In genomic region chr7:82719285-82719684, GRCm38 (mm10) we compare ENCODE assay signal across 10 mouse cellular contexts.
A peak's percentile ranks its signal among the peaks of the same experiment; 100 is the strongest.
DNase-seq lines count a peak whose midpoint lies in the region; ATAC-seq and TF ChIP-seq lines count a peak whose summit lies in the region.
"Had no signal": no experiment of that assay in that cellular context is flagged by ENCODE, and none has a peak within 500 bp of the region (broad histone marks: within the 10 kb centered on the region; RNA-seq: fewer than 3 reads in every experiment).

No protein-coding gene starts in this region.

- CTCF ChIA-PET in Patski (lab: Charles Lee): no interaction called here

- DNase-seq in kidney, adult 2 months: no peak
- no peak for DNase-seq in Patski (ENCODE audit: low read depth, low spot score)
- peak; percentile 74 for DNase-seq in midbrain, postnatal 0 days (ENCODE audit: low spot score)
- DNase-seq in ovary, adult 18-20 months (ENCODE audit: low spot score): no peak
- DNase-seq in left cerebral cortex, adult 8-10 months (ENCODE audit: low spot score in 2 of 2): no peak
- no peak for DNase-seq in right cerebral cortex, adult 2 months (ENCODE audit: low spot score in 2 of 2)
- DNase-seq: liver, embryonic 13.5 days had no signal

- no peak overlapping the region for H3K4me3 ChIP-seq in kidney, adult 2 months (ENCODE audit: insufficient read depth, low read depth, low read length)
- no peak overlapping the region for H3K4me3 ChIP-seq in kidney, embryonic 15.5 days (replicated peaks)
- no peak overlapping the region for H3K4me3 ChIP-seq in embryonic fibroblast, embryonic 13.5 days (ENCODE audit: insufficient read depth, low read length)
- H3K4me3 ChIP-seq in midbrain, postnatal 0 days (ENCODE audit: low read depth, low read length): no peak overlapping the region
- H3K4me3 ChIP-seq: embryonic facial prominence, embryonic 13.5 days; liver, embryonic 13.5 days had no signal

- no peak overlapping the region for H3K9ac ChIP-seq in kidney, embryonic 15.5 days
- H3K9ac ChIP-seq in midbrain, postnatal 0 days (replicated peaks; ENCODE audit: low read length, poor library complexity, severe bottlenecking): no peak overlapping the region
- H3K9ac ChIP-seq: embryonic facial prominence, embryonic 13.5 days; liver, embryonic 13.5 days had no signal

- peak; percentile 41 for TF ChIP-seq CTCF in kidney, adult 2 months (conservative IDR thresholded peaks at IDR 0.05; ENCODE audit: insufficient read depth, insufficient read length, low read depth, low read length)
- TF ChIP-seq CTCF in Patski (IDR thresholded peaks at IDR 0.05): peak; percentile 37
- peak; percentile 59; the same call in 1 of the 2 replicates for TF ChIP-seq CTCF in embryonic fibroblast, embryonic 13.5 days (IDR thresholded peaks at IDR 0.05; ENCODE audit: borderline replicate concordance, insufficient read depth, low read length)
- TF ChIP-seq CTCF in midbrain, postnatal 0 days (IDR thresholded peaks at IDR 0.05): peak; percentile 76

- no peak overlapping the region for H3K4me2 ChIP-seq in kidney, embryonic 15.5 days
- no peak overlapping the region for H3K4me2 ChIP-seq in midbrain, postnatal 0 days (ENCODE audit: low read depth, low read length, poor library complexity, severe bottlenecking)
- H3K4me2 ChIP-seq: embryonic facial prominence, embryonic 13.5 days; liver, embryonic 13.5 days had no signal

- no peaks in the 10 kb centered on the region for H3K36me3 ChIP-seq in kidney, adult 2 months (ENCODE audit: control insufficient read depth, insufficient read depth, low read length)
- H3K36me3 ChIP-seq in kidney, embryonic 15.5 days: no peaks in the 10 kb centered on the region
- no peaks in the 10 kb centered on the region for H3K36me3 ChIP-seq in midbrain, postnatal 0 days (ENCODE audit: insufficient read depth, low read length)
- H3K36me3 ChIP-seq: embryonic facial prominence, embryonic 13.5 days; liver, embryonic 13.5 days had no signal

- no peak for TF ChIP-seq POLR2A in kidney, adult 2 months (IDR thresholded peaks at IDR 0.05; ENCODE audit: low read depth, low read length)
- no peak for TF ChIP-seq POLR2A in embryonic fibroblast, embryonic 13.5 days (IDR thresholded peaks at IDR 0.05; ENCODE audit: low read depth, low read length)

- no peak overlapping the region for H3K27ac ChIP-seq in kidney, adult 2 months (ENCODE audit: insufficient read depth, low read depth, low read length)
- H3K27ac ChIP-seq in kidney, embryonic 15.5 days: no peak overlapping the region
- no peak overlapping the region for H3K27ac ChIP-seq in embryonic fibroblast, embryonic 13.5 days (ENCODE audit: insufficient read depth, low read length)
- H3K27ac ChIP-seq in midbrain, postnatal 0 days (ENCODE audit: low read depth, low read length): no peak overlapping the region
- H3K27ac ChIP-seq: liver, embryonic 13.5 days had no signal

- POLR2A ChIA-PET in Patski (lab: Charles Lee): no interaction called here

- no peaks in the 10 kb centered on the region for H3K9me3 ChIP-seq in kidney, embryonic 15.5 days (replicated peaks)
- no peaks in the 10 kb centered on the region for H3K9me3 ChIP-seq in midbrain, postnatal 0 days (ENCODE audit: low read length)
- H3K9me3 ChIP-seq: embryonic facial prominence, embryonic 13.5 days; liver, embryonic 13.5 days had no signal

- ATAC-seq in kidney, embryonic 15.5 days (replicated peaks; ENCODE audit: low FRiP score): no peak
- ATAC-seq in Patski: no peak
- peak; percentile 71 for ATAC-seq in midbrain, postnatal 0 days (ENCODE audit: low FRiP score)

- WGBS in kidney, adult 2 months: 69% methylated on average over 5 of the region's 5 CpGs
- WGBS in kidney, embryonic 15.5 days: 72% methylated on average over 5 of the region's 5 CpGs
- 65% methylated on average over 5 of the region's 5 CpGs for WGBS in midbrain, postnatal 0 days

- no peaks in the 10 kb centered on the region for H3K4me1 ChIP-seq in kidney, adult 2 months (ENCODE audit: control insufficient read depth, insufficient read depth, low read length)
- H3K4me1 ChIP-seq in kidney, embryonic 15.5 days: peaks cover 38% of the 10 kb centered on the region
- peaks cover 5% of the 10 kb centered on the region; the same call in 1 of the 2 replicates for H3K4me1 ChIP-seq in embryonic fibroblast, embryonic 13.5 days (ENCODE audit: control insufficient read depth, insufficient read depth, low read length)
- no peaks in the 10 kb centered on the region for H3K4me1 ChIP-seq in midbrain, postnatal 0 days (ENCODE audit: insufficient read depth, low read length)

- no peaks in the 10 kb centered on the region for H3K27me3 ChIP-seq in kidney, adult 2 months (replicated peaks; ENCODE audit: control insufficient read depth, insufficient read depth, low read length)
- H3K27me3 ChIP-seq in kidney, embryonic 15.5 days: no peaks in the 10 kb centered on the region
- H3K27me3 ChIP-seq in Patski: no peaks in the 10 kb centered on the region
- H3K27me3 ChIP-seq in midbrain, postnatal 0 days (ENCODE audit: insufficient read depth, low read length): no peaks in the 10 kb centered on the region
- H3K27me3 ChIP-seq: embryonic facial prominence, embryonic 13.5 days; liver, embryonic 13.5 days had no signal

- in situ Hi-C loops in Patski (cut with MboI; ENCODE audit: low pct_unique_long_range_greater_than_20kb): loop anchor here (10.0 to 25.0 kb wide), 2 partner anchors 493 to 766 kb away; no protein-coding TSS in a partner anchor
